Mouse (Mus musculus) liver (tissue): ENCODE results near the gene S100a13.
A peak's percentile ranks its signal among the peaks of the same experiment; 100 is the strongest.

Source experiments
- DNase-seq: peaks from one replicate; pipeline ENCODE4 v3.0.0-alpha.2; 2020; ENCODE audit warnings: mixed read lengths

S100a13 gene

DNA sequence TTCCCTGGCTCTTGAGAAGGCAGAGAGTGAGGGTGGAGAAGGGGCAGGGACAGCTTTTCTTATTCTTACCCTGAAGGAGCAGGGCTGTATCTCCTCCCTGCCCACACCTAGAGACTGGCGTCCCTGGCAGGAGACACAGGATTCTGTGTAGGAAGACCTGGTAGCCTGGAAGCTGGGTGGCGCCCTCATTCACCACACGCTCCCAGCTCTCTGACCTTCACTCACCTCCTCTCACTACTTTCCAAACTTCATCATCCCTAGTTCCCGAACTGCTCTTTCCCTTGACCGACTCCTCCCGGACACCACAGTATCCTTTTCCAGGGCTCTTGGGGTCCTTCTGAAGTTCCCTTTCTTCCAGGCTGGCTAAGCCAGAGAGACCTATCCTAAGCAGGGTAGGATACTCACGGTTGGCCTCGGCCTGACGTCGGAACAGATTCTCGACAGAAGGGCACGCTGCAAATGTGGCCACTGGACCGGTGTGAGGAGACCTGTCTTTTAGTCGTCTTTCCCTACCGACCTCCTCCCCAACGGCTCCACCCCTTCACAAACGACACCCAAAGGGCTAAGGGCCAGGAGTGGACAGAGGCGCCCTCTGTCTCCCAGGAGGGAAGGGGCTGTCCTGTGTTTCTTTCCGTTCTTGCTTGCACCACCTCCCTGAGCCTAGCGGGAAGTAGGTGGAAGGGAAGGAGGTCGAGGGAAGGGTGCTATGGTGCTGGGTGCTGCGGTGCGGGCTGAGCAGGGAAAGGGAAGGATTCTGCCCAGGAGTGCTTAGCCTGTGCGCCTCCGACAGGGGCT lies at the start of gene S100a13, which contains the start of gene S100a1:
S100a13 (plus strand) TSS at position 640 of the 795 bp plus-strand sequence.
S100a1 (minus strand) TSS at position 597 of the 795 bp plus-strand sequence.
- peak; percentile 68 for DNase-seq

DNA sequence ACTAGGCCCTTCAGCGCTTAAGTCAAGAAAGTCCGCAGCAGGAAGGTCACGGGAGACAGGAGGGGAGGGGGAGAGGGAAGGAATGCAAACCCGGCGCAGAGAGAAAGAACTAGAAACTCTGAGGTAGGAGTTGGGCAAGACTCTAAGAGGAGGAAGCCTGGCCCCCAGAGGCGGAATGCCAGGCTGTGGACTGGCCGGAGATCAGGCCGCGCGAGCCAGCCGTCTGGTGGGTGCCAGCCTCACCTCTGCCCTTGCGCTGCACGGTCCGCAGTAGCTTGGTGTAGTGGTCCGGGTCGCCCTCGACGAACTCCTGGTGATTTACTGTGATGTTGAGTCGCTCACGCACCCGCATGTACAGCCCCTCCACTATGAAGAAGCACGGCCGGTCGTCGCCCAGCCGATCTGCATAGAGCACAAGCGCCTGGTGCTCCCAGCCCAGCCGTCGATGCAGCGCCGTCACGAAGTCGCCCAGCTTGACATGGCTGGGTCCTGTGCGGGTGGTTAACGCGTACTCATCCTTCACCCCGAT lies 49.6 kb upstream of the S100a13 start:
- DNase-seq, result no peak

- DNase-seq, result no peak
Observed at GRCm38 (mm10) chr3:90465081-90465685, 49.1 kb upstream of the S100a13 start.

- peak; percentile 34 for DNase-seq
Observed at GRCm38 (mm10) chr3:90465686-90466310, 48.4 kb upstream of the S100a13 start, which contains the start of gene Npr1. Gene Npr1, minus strand, starts transcription at chr3:90465866.

- DNase-seq, result peak; percentile 38
Observed at GRCm38 (mm10) chr3:90466311-90466766, 47.9 kb upstream of the S100a13 start.

DNA sequence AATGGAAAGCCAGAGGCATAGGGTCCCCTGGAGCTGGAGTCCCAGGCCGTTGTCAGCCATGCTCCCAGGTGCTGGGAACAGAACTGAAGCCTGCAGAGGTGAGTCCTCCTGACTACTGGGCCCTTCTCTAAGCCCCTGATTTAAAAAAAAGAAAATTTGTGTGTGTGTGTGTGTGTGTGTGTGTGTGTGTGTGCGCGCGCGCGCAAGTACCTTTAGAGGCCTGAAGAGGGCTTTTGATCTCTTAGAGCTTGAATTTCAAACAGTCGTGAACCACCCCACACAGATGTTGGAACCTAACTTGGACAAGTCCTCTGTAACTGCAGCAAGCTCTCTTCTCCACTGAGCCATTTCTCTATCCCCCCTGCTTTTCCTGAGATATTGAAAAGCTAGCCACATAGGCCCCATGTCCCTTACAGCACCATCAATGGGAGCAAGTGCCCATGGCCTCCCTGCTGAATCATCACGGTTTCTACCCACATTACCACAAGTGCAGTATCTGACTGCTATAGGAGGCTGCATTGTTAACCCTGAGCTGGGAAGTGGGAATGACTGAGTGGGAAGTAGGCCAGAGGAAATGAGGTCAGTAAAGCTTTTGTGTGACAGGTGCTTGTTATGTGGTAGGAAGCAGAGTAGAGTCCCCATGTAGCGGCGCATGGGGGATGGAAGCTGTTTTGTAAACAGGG lies 46.5 kb upstream of the S100a13 start:
- DNase-seq, result no peak

GRCm38 (mm10) chr3:90472213-90472612 lies 42.0 kb upstream of the S100a13 start:
- DNase-seq, result peak; percentile 54

GRCm38 (mm10) chr3:90475151-90475830 lies 38.9 kb upstream of the S100a13 start:
- no peak for DNase-seq

- DNase-seq, result peak; percentile 94
Observed at GRCm38 (mm10) chr3:90475831-90476611, 38.2 kb upstream of the S100a13 start, which contains the start of gene Ilf2. Gene Ilf2, plus strand, starts transcription at chr3:90476126.

- DNase-seq, result no peak
Observed at GRCm38 (mm10) chr3:90486998-90487397, 27.2 kb upstream of the S100a13 start.

DNA sequence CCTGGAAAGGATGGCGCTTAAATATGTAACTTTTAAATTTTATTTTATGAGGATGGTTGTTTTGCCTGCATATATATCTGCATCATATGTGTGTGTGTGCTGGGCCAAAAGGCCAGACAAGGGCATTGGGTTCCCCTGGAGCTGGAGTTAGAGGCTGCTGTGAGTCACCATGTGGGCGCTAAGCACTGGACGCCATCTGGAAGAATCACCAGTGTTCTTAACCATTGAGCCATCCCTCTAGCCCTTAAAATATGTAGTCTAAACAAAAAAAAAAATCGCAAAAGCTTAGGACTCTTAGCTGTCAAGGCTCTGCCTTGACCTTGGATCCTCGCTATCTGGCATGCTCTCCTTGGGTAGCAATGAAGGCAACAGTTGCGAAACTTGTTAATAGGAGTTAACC lies 25.7 kb upstream of the S100a13 start:
- no peak for DNase-seq

DNA sequence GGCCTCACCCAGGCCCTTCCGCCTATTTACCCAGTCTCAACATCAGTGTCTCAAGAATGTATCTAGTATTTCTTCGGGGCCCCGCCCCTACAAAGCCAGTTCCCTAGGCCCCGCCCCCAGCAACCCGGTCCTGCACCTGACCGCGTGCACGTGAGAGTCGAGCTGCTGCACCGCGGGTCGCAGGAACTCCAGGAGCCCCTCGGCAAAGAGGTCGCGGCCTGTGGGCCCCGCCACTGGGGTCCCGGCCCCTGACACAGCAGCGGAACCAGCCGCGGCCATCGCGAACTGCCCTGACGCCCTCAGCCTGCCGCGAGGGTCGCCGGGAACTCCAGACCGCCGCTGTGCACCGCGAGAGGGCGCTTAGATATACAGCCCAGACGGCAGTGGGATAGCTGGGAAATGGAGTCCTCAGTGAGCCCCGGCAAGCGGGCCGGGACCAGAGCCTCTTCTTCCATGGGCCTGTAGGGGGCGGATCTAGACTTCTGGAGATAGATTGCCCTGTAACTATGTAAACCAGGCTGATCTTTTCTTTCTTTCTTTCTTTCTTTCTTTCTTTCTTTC lies 23.5 kb upstream of the S100a13 start, which contains the start of gene Snapin:
Snapin (minus strand) TSS at position 338 of the 561 bp plus-strand sequence.
- DNase-seq, result peak; percentile 96

- peak; percentile 24 for DNase-seq
Observed at GRCm38 (mm10) chr3:90491350-90491749, 22.9 kb upstream of the S100a13 start.

DNA sequence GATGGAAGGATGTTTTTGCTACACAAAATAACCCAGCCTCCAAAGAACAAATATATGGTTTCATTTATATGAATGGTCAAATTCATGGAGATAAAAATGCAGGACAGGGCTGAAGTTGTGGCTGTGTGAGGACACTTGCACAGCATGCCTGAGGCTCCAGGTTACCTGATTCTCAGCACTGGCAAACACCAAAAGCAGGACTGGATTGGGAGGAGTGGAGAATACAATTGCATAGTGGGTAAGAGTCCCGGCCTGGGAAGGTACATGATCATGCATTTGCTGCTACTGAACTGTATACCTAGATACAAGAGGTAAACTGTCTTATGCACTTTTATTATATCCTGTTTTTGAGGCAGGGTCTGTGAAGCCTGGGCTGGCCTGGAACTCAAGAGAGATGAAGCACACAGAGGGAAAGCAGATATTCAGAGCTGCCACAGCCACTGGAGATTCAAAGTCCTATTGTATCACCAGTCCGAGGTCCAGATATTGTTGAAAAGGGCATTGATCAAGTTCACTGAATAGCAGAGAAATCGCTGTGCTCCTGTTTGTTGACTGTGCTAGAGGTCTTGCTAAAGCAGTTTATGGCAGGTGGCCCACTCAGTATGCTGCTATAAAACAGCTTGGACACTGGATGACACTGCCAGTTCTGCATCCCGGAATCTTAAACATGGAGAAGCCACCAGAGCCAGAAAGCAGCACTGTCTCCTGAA lies 20.2 kb upstream of the S100a13 start:
- DNase-seq, result no peak

GRCm38 (mm10) chr3:90495850-90496525 lies 18.2 kb upstream of the S100a13 start:
- no peak for DNase-seq

GRCm38 (mm10) chr3:90497597-90497996 lies 16.6 kb upstream of the S100a13 start:
- no peak for DNase-seq

DNA sequence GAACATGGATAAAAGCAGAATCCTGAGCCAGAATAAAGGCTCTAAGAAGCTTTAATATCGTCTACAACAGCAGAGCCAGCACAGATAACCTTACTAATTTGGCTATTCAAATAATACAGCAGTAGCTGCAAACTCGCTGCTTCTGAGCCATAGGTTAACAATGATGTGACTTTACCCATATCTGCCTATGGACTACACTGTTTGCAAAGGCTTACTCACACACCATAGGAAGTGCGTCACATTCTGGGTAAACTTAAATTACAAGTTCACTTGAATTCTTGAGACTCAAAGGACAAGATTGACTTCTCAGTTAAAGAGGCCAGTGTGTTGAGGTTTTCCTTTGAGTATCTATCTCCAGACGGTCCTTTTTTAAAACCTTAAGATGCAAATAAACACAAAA lies 10.8 kb upstream of the S100a13 start:
- DNase-seq, result no peak

GRCm38 (mm10) chr3:90505216-90505615 lies 9.0 kb upstream of the S100a13 start:
- no peak for DNase-seq

- DNase-seq, result no peak
Observed at GRCm38 (mm10) chr3:90506362-90506761, 7.9 kb upstream of the S100a13 start.
